Mouse (Mus musculus) midbrain, embryonic 13.5 days (tissue): ENCODE results near the gene Tas2r143. TPM values are rescaled to one million over a fixed set of nuclear protein-coding genes. Genes with fewer than 3 reads are reported as not detected.

Experiments used
- ATAC-seq: fragments of 200-750 bp; cut with Nextera tagmentation; 2 replicates; pipeline ENCODE4 v1.8.0; 2017; ENCODE audit warnings: mild to moderate bottlenecking, moderate TSS enrichment, moderate library complexity
- H3K27ac ChIP-seq: fragments of 300-500 bp; sonication (generic); 2 replicates; pipeline ENCODE4 v1.5.1; 2015; ENCODE audit warnings: inconsistent platforms, mild to moderate bottlenecking, moderate library complexity
- H3K27me3 ChIP-seq: fragments of 300-500 bp; sonication (generic); 2 replicates; pipeline ENCODE4 v1.6.1; 2015; ENCODE audit warnings: mild to moderate bottlenecking, inconsistent platforms
- H3K36me3 ChIP-seq: fragments of 300-500 bp; sonication (generic); 2 replicates; pipeline ENCODE4 v1.6.1; 2015; ENCODE audit warnings: mild to moderate bottlenecking, inconsistent platforms
- H3K4me1 ChIP-seq: fragments of 300-500 bp; sonication (generic); replicated peaks from 2 replicates; pipeline ENCODE4 v1.6.1; 2015; ENCODE audit warnings: inconsistent platforms
- H3K4me2 ChIP-seq: fragments of 300-500 bp; sonication (generic); replicated peaks from 2 replicates; pipeline ENCODE4 v1.6.1; 2015; ENCODE audit warnings: moderate library complexity, mild to moderate bottlenecking, inconsistent platforms
- H3K4me3 ChIP-seq: fragments of 300-500 bp; sonication (generic); replicated peaks from 2 replicates; pipeline ENCODE4 v1.5.1; 2015; ENCODE audit warnings: mild to moderate bottlenecking, inconsistent platforms
- H3K9ac ChIP-seq: fragments of 300-500 bp; sonication (generic); replicated peaks from 2 replicates; pipeline ENCODE4 v1.6.1; 2015; ENCODE audit warnings: mild to moderate bottlenecking, inconsistent platforms
- H3K9me3 ChIP-seq: fragments of 300-500 bp; sonication (generic); 2 replicates; pipeline ENCODE4 v1.6.1; 2016; ENCODE audit warnings: mild to moderate bottlenecking, inconsistent platforms
- WGBS: fragments of 180-500 bp; shearing (Covaris S2); methylation state at CpG from one replicate; pipeline ENCODE4 v1.1.7; 2015; 5-methylcytosine and 5-hydroxymethylcytosine counted together
- polyA plus RNA-seq: library from polyadenylated mRNA; unstranded; fragments of >200 nt; fragmentation: Nextera tagmentation; extraction: Ambion mirVana; gene quantifications from 2 replicates; pipeline ENCODE4 v1.2.1, GENCODE M21; 2015

The Tas2r143 gene
- polyA plus RNA-seq, 1 experiment from 2014 or later = not detected

- Histone ChIP-seq H3K36me3 (no peaks in the 10 kb centered on the region), H3K4me3 (no peak overlapping the region), H3K4me2 (no peak overlapping the region), H3K9ac (no peak overlapping the region), H3K27ac (no peak overlapping the region), H3K9me3 (no peaks in the 10 kb centered on the region), H3K4me1 (no peaks in the 10 kb centered on the region), H3K27me3 (no peaks in the 10 kb centered on the region)
- no peak for ATAC-seq
- 97% methylated on average over 3 of the region's 3 CpGs for WGBS
Measured at GRCm38 (mm10) chr6:42424472-42424871, 24.4 kb downstream of the Tas2r143 start.

- H3K9me3 ChIP-seq = no peaks in the 10 kb centered on the region
- H3K27me3 ChIP-seq = no peaks in the 10 kb centered on the region
- no peak for ATAC-seq
- no peak overlapping the region for H3K9ac ChIP-seq
- WGBS = 87% methylated on average over 4 of the region's 4 CpGs
- no peak overlapping the region for H3K4me3 ChIP-seq
- H3K27ac ChIP-seq = no peak overlapping the region
- H3K36me3 ChIP-seq = no peaks in the 10 kb centered on the region
- no peaks in the 10 kb centered on the region for H3K4me1 ChIP-seq
- H3K4me2 ChIP-seq = no peak overlapping the region
Measured at GRCm38 (mm10) chr6:42426337-42426736, 26.3 kb downstream of the Tas2r143 start.

GRCm38 (mm10) chr6:42433554-42433953 lies 33.5 kb downstream of the Tas2r143 start:
- Histone ChIP-seq H3K4me3 (no peak overlapping the region), H3K4me1 (no peaks in the 10 kb centered on the region), H3K9ac (no peak overlapping the region), H3K27ac (no peak overlapping the region), H3K36me3 (no peaks in the 10 kb centered on the region), H3K27me3 (no peaks in the 10 kb centered on the region), H3K9me3 (no peaks in the 10 kb centered on the region), H3K4me2 (no peak overlapping the region)
- 74% methylated on average over 2 of the region's 2 CpGs for WGBS
- ATAC-seq = no peak

GRCm38 (mm10) chr6:42434446-42434845 lies 34.4 kb downstream of the Tas2r143 start, which contains the start of gene Tas2r126:
TSS of gene Tas2r126 (plus strand) at chr6:42434535.
- Histone ChIP-seq H3K9me3 (no peaks in the 10 kb centered on the region), H3K27me3 (no peaks in the 10 kb centered on the region), H3K4me1 (no peaks in the 10 kb centered on the region), H3K4me2 (no peak within 1 kb of the TSS), H3K27ac (no peak within 1 kb of the TSS), H3K4me3 (no peak within 1 kb of the TSS), H3K9ac (no peak within 1 kb of the TSS), H3K36me3 (no peaks in the 10 kb centered on the region)
- 91% methylated on average over 6 of the region's 6 CpGs for WGBS
- no peak for ATAC-seq

GRCm38 (mm10) chr6:42435490-42435889 lies 35.5 kb downstream of the Tas2r143 start:
- Histone ChIP-seq H3K36me3 (no peaks in the 10 kb centered on the region), H3K9ac (no peak overlapping the region), H3K4me1 (no peaks in the 10 kb centered on the region), H3K27ac (no peak overlapping the region), H3K9me3 (no peaks in the 10 kb centered on the region), H3K4me3 (no peak overlapping the region), H3K27me3 (no peaks in the 10 kb centered on the region), H3K4me2 (no peak overlapping the region)
- 77% methylated on average over 2 of the region's 2 CpGs for WGBS
- ATAC-seq = no peak

GRCm38 (mm10) chr6:42441395-42441794 lies 41.4 kb downstream of the Tas2r143 start:
- no peak overlapping the region for H3K4me3 ChIP-seq
- H3K9ac ChIP-seq = no peak overlapping the region
- H3K36me3 ChIP-seq = no peaks in the 10 kb centered on the region
- H3K27ac ChIP-seq = no peak overlapping the region
- no peaks in the 10 kb centered on the region for H3K9me3 ChIP-seq
- no peaks in the 10 kb centered on the region for H3K4me1 ChIP-seq
- no peak overlapping the region for H3K4me2 ChIP-seq
- ATAC-seq = no peak
- no peaks in the 10 kb centered on the region for H3K27me3 ChIP-seq
- WGBS = 79% methylated on average over 2 of the region's 2 CpGs

GRCm38 (mm10) chr6:42444491-42444890 lies 44.5 kb downstream of the Tas2r143 start:
- Histone ChIP-seq H3K4me1 (no peaks in the 10 kb centered on the region), H3K9me3 (no peaks in the 10 kb centered on the region), H3K4me3 (no peak overlapping the region), H3K4me2 (no peak overlapping the region), H3K36me3 (no peaks in the 10 kb centered on the region), H3K27me3 (no peaks in the 10 kb centered on the region), H3K27ac (no peak overlapping the region), H3K9ac (no peak overlapping the region)
- no peak for ATAC-seq
- 88% methylated on average over 2 of the region's 2 CpGs for WGBS

- H3K27me3 ChIP-seq = no peaks in the 10 kb centered on the region
- no peaks in the 10 kb centered on the region for H3K4me1 ChIP-seq
- H3K4me2 ChIP-seq = no peak overlapping the region
- WGBS = 82% methylated on average over 2 of the region's 2 CpGs
- no peak overlapping the region for H3K9ac ChIP-seq
- no peak overlapping the region for H3K4me3 ChIP-seq
- no peak for ATAC-seq
- no peaks in the 10 kb centered on the region for H3K36me3 ChIP-seq
- no peaks in the 10 kb centered on the region for H3K9me3 ChIP-seq
- no peak overlapping the region for H3K27ac ChIP-seq
Measured at GRCm38 (mm10) chr6:42447381-42447780, 47.3 kb downstream of the Tas2r143 start.

Other genes with a start within 250 kb of the Tas2r143 start
- not detected in 2 replicates for gene Tas2r144, start 184.9 kb upstream of the Tas2r143 start, polyA plus RNA-seq
- 9.1 and 10.8 TPM in 2 replicates for gene Gstk1, start 154.3 kb upstream of the Tas2r143 start, polyA plus RNA-seq
- 0.18 TPM in 1 of 2 replicates, not detected in the other for gene Tmem139, start 138.3 kb upstream of the Tas2r143 start, polyA plus RNA-seq
- gene Casp2, start 135.3 kb upstream of the Tas2r143 start, polyA plus RNA-seq = 57.3 and 57.6 TPM in 2 replicates
- gene Clcn1, start 113.6 kb upstream of the Tas2r143 start, polyA plus RNA-seq = 1.9 TPM in 2 replicates
- 5.4 and 5.7 TPM in 2 replicates for gene Fam131b, start 75.6 kb upstream of the Tas2r143 start, polyA plus RNA-seq
- gene Zyx, start 50.6 kb upstream of the Tas2r143 start, polyA plus RNA-seq = 43.2 and 46.2 TPM in 2 replicates
- 0.24 TPM in 2 replicates for gene Epha1, start 27.0 kb upstream of the Tas2r143 start, polyA plus RNA-seq
- not detected in 2 replicates for gene Tas2r135, start 5.2 kb downstream of the Tas2r143 start, polyA plus RNA-seq
- gene Tas2r126, start 34.3 kb downstream of the Tas2r143 start, polyA plus RNA-seq = not detected in 2 replicates
- gene Olfr458, start 65.0 kb downstream of the Tas2r143 start, polyA plus RNA-seq = not detected in 2 replicates
- not detected in 2 replicates for gene Olfr457, start 76.1 kb downstream of the Tas2r143 start, polyA plus RNA-seq
- gene Olfr456, start 87.0 kb downstream of the Tas2r143 start, polyA plus RNA-seq = not detected in 2 replicates
- gene Olfr455, start 147.3 kb downstream of the Tas2r143 start, polyA plus RNA-seq = not detected in 2 replicates
- not detected in 2 replicates for gene Tcaf3, start 197.5 kb downstream of the Tas2r143 start, polyA plus RNA-seq
- 1.9 and 2.3 TPM in 2 replicates for gene Tcaf2, start 245.0 kb downstream of the Tas2r143 start, polyA plus RNA-seq